Mouse (Mus musculus) limb, embryonic 14.5 days (tissue): ENCODE measurements around the gene Ppa2. TPM values are rescaled to one million over a fixed set of nuclear protein-coding genes. Genes with fewer than 3 reads are reported as not detected.

Experiments used
- ATAC-seq: fragments of 200-750 bp; cut with Nextera tagmentation; 2 replicates; pipeline ENCODE4 v1.8.0; 2017; ENCODE audit warnings: low read depth, moderate number of reproducible peaks, moderate TSS enrichment; ENCODE audit not compliant: low FRiP score
- DNase-seq: peaks from one replicate; pipeline ENCODE4 v3.0.0-alpha.2; 2015; ENCODE audit warnings: low spot score
- H3K27ac ChIP-seq: fragments of 300-500 bp; sonication (generic); replicated peaks from 2 replicates; pipeline ENCODE4 v1.5.1; 2014; ENCODE audit warnings: low read depth, mild to moderate bottlenecking, low read length, moderate library complexity, mixed read lengths
- H3K27me3 ChIP-seq: fragments of 300-500 bp; sonication (generic); 2 replicates; pipeline ENCODE4 v1.6.1; 2014; ENCODE audit warnings: low read length, mixed read lengths; ENCODE audit not compliant: control insufficient read depth, insufficient read depth
- H3K36me3 ChIP-seq: fragments of 300-500 bp; sonication (generic); 2 replicates; pipeline ENCODE4 v1.6.1; 2014; ENCODE audit warnings: mild to moderate bottlenecking, low read length, moderate library complexity, mixed read lengths; ENCODE audit not compliant: control insufficient read depth, insufficient read depth
- H3K4me1 ChIP-seq: fragments of 300-500 bp; sonication (generic); 2 replicates; pipeline ENCODE4 v1.6.1; 2014; ENCODE audit warnings: antibody characterized with exemption, low read length, mixed read lengths; ENCODE audit not compliant: control insufficient read depth, insufficient read depth
- H3K4me2 ChIP-seq: fragments of 300-500 bp; sonication (generic); replicated peaks from 2 replicates; pipeline ENCODE4 v1.6.1; 2014; ENCODE audit warnings: low read depth, mild to moderate bottlenecking, low read length, moderate library complexity; ENCODE audit not compliant: severe bottlenecking
- H3K4me3 ChIP-seq: fragments of 300-500 bp; sonication (generic); replicated peaks from 2 replicates; pipeline ENCODE4 v1.5.1; 2014; ENCODE audit warnings: low read length
- H3K9ac ChIP-seq: fragments of 300-500 bp; sonication (generic); 2 replicates; pipeline ENCODE4 v1.6.1; 2014; ENCODE audit warnings: mild to moderate bottlenecking, low read depth, low read length, moderate library complexity; ENCODE audit not compliant: severe bottlenecking
- H3K9me3 ChIP-seq: fragments of 300-500 bp; sonication (generic); 2 replicates; pipeline ENCODE4 v1.6.1; 2016; ENCODE audit warnings: low read length; ENCODE audit not compliant: control insufficient read depth
- POLR2A ChIP-seq: fragments of 200-500 bp; IDR thresholded peaks from 2 replicates; pipeline ENCODE4 v1.8.0; 2012; ENCODE audit warnings: inconsistent platforms, mild to moderate bottlenecking, moderate library complexity, borderline replicate concordance; ENCODE audit not compliant: insufficient read depth, insufficient read length; ENCODE audit errors: extremely low read depth
- WGBS: fragments of 180-500 bp; shearing (Covaris S2); extraction: QIAGEN DNeasy Blood & Tissue Kit; methylation state at CpG from one replicate; pipeline ENCODE4 v1.1.7; 2014; 5-methylcytosine and 5-hydroxymethylcytosine counted together
- polyA plus RNA-seq, 2 experiments: library from polyadenylated mRNA; depleted of rRNA in 1 of 2; stranded (reverse) in 1 of 2; unstranded in 1 of 2; fragments of >200 nt; fragmentation: Nextera tagmentation in 1 of 2; extraction: Ambion mirVana in 1 of 2; gene quantifications; 2 replicates each; pipeline versions ENCODE4 v1.2.1 to v1.2.3; 2012 to 2014

Ppa2 gene
- polyA plus RNA-seq, 2 experiments, result 41.2 to 79.9 TPM

DNA sequence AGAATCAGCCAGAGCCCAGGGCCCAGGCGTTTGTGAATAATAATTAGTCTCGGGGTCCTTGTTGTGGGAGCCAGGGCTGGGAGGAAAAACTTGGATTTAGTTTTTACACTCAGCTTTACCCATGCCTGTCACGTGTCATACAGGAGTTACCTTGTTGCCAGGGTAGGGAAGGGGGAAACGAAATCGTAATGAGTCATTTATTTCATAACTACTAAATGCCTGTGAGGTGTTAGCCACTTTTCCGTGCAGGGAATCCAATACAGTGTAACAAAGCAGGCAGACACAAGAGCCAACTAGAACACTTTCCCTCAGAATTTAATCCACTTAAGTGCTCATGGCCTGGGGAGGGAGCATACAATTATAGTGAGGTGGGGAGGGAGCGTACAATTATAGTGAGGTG is 9.9 kb downstream of the Ppa2 start:
- DNase-seq (no peak), ATAC-seq (no peak)
- Histone ChIP-seq H3K9ac (no peak overlapping the region), H3K27ac (no peak overlapping the region), H3K36me3 (0 out of 2 replicates have a peak, but pooled peaks cover 5% of the 10 kb centered on the region), H3K4me1 (no peaks in the 10 kb centered on the region), H3K4me3 (no peak overlapping the region), H3K27me3 (no peaks in the 10 kb centered on the region), H3K9me3 (no peaks in the 10 kb centered on the region), H3K4me2 (no peak overlapping the region)
- TF ChIP-seq POLR2A, result no peak
- 70% methylated on average over 7 of the region's 7 CpGs for WGBS

- Histone ChIP-seq H3K27me3 (no peaks in the 10 kb centered on the region), H3K9ac (no peak overlapping the region), H3K4me2 (no peak overlapping the region), H3K4me3 (no peak overlapping the region), H3K4me1 (no peaks in the 10 kb centered on the region), H3K27ac (no peak overlapping the region), H3K36me3 (0 out of 2 replicates have a peak, but pooled peaks cover 5% of the 10 kb centered on the region), H3K9me3 (no peaks in the 10 kb centered on the region)
- DNase-seq (no peak), ATAC-seq (no peak)
- 93% methylated on average over 6 of the region's 6 CpGs for WGBS
- TF ChIP-seq POLR2A, result no peak
These were observed 10.4 kb downstream of the Ppa2 start for GRCm38 (mm10) chr3:133320313-133320712.

GRCm38 (mm10) chr3:133321928-133322327 is 12.0 kb downstream of the Ppa2 start:
- no peak overlapping the region for H3K4me3 ChIP-seq
- no peaks in the 10 kb centered on the region for H3K9me3 ChIP-seq
- no peaks in the 10 kb centered on the region for H3K4me1 ChIP-seq
- DNase-seq, result no peak
- H3K9ac ChIP-seq, result no peak overlapping the region
- H3K4me2 ChIP-seq, result no peak overlapping the region
- H3K36me3 ChIP-seq, result 0 out of 2 replicates have a peak, but pooled peaks cover 7% of the 10 kb centered on the region
- WGBS, result 69% methylated on average over 10 of the region's 10 CpGs
- ATAC-seq, result no peak
- no peak overlapping the region for H3K27ac ChIP-seq
- no peak for TF ChIP-seq POLR2A
- H3K27me3 ChIP-seq, result no peaks in the 10 kb centered on the region

GRCm38 (mm10) chr3:133322552-133322951 is 12.6 kb downstream of the Ppa2 start:
- H3K4me3 ChIP-seq, result no peak overlapping the region
- no peak overlapping the region for H3K4me2 ChIP-seq
- 63% methylated on average over 4 of the region's 4 CpGs for WGBS
- no peaks in the 10 kb centered on the region for H3K4me1 ChIP-seq
- no peaks in the 10 kb centered on the region for H3K27me3 ChIP-seq
- no peak overlapping the region for H3K27ac ChIP-seq
- no peaks in the 10 kb centered on the region for H3K9me3 ChIP-seq
- no peak for ATAC-seq
- no peak overlapping the region for H3K9ac ChIP-seq
- DNase-seq, result no peak
- TF ChIP-seq POLR2A, result no peak
- 0 out of 2 replicates have a peak, but pooled peaks cover 7% of the 10 kb centered on the region for H3K36me3 ChIP-seq

- DNase-seq (no peak), ATAC-seq (no peak)
- WGBS, result 58% methylated on average over 5 of the region's 5 CpGs
- no peak overlapping the region for H3K27ac ChIP-seq
- no peak overlapping the region for H3K9ac ChIP-seq
- H3K4me2 ChIP-seq, result no peak overlapping the region
- no peaks in the 10 kb centered on the region for H3K27me3 ChIP-seq
- H3K4me1 ChIP-seq, result no peaks in the 10 kb centered on the region
- H3K4me3 ChIP-seq, result no peak overlapping the region
- 0 out of 2 replicates have a peak, but pooled peaks cover 7% of the 10 kb centered on the region for H3K36me3 ChIP-seq
- no peak for TF ChIP-seq POLR2A
- no peaks in the 10 kb centered on the region for H3K9me3 ChIP-seq
These were observed 15.2 kb downstream of the Ppa2 start for GRCm38 (mm10) chr3:133325135-133325534.

DNA sequence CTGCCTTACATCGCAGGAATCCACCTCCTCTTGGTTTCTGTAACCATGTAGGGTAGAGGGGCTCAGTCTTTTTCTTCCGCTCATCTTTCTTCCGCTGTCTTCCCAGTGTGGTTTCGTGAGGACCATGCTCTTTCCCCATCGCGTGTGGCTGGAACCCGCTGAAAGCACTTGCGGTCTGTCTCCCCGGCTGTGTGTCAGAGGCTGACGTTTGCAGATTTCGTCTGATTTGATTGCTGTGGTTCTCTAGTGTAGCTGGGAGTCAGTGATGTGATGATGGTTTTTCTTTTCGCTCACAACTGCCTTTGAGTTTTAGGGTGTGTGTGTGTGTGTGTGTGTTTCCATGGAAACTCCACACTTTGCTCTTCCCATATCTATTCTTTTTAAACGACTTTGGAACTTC is 18.6 kb downstream of the Ppa2 start:
- no peak for DNase-seq
- no peaks in the 10 kb centered on the region for H3K27me3 ChIP-seq
- H3K4me2 ChIP-seq, result no peak overlapping the region
- H3K27ac ChIP-seq, result no peak overlapping the region
- H3K4me3 ChIP-seq, result no peak overlapping the region
- no peak overlapping the region for H3K9ac ChIP-seq
- 90% methylated on average over 13 of the region's 13 CpGs for WGBS
- ATAC-seq, result no peak
- H3K36me3 ChIP-seq, result peaks cover 12% of the 10 kb centered on the region; the same call in 1 of the 2 replicates
- H3K9me3 ChIP-seq, result no peaks in the 10 kb centered on the region
- H3K4me1 ChIP-seq, result no peaks in the 10 kb centered on the region
- no peak for TF ChIP-seq POLR2A
